Comparison of ENCODE assay signal across 10 mouse cellular contexts in genomic region chr14:77343662-77344340, GRCm38 (mm10).
A peak's percentile ranks its signal among the peaks of the same experiment; 100 is the strongest.
DNase-seq lines count a peak whose midpoint lies in the region; ATAC-seq and TF ChIP-seq lines count a peak whose summit lies in the region.
"Had no signal": no experiment of that assay in that cellular context is flagged by ENCODE, and none has a peak within 500 bp of the region (broad histone marks: within the 10 kb centered on the region; RNA-seq: fewer than 3 reads in every experiment).

No protein-coding gene starts in this region.

- no peaks in the 10 kb centered on the region for H3K27me3 ChIP-seq in lung, embryonic 14.5 days (ENCODE audit: insufficient read depth, low read length)
- H3K27me3 ChIP-seq in heart, embryonic 11.5 days (ENCODE audit: control insufficient read depth, insufficient read depth, low read length) = no peaks in the 10 kb centered on the region
- H3K27me3 ChIP-seq in stomach, embryonic 16.5 days (ENCODE audit: control insufficient read depth, insufficient read depth, low read length) = no peaks in the 10 kb centered on the region
- no peaks in the 10 kb centered on the region for H3K27me3 ChIP-seq in forebrain, embryonic 11.5 days (ENCODE audit: control insufficient read depth, insufficient read depth, low read length)
- H3K27me3 ChIP-seq: hindbrain, embryonic 15.5 days; liver, embryonic 15.5 days had no signal

- no peak for TF ChIP-seq CTCF in lung, embryonic 14.5 days (IDR thresholded peaks at IDR 0.05; ENCODE audit: low read depth)
- no peak for TF ChIP-seq CTCF in lung, adult 2 months (IDR thresholded peaks at IDR 0.05; ENCODE audit: insufficient read depth, low read length)

- no peak overlapping the region for H3K4me2 ChIP-seq in lung, embryonic 14.5 days
- no peak overlapping the region for H3K4me2 ChIP-seq in heart, embryonic 11.5 days
- H3K4me2 ChIP-seq in stomach, embryonic 16.5 days (ENCODE audit: low read depth, low read length) = no peak overlapping the region
- no peak overlapping the region for H3K4me2 ChIP-seq in forebrain, embryonic 11.5 days (ENCODE audit: low read depth, low read length, severe bottlenecking)
- H3K4me2 ChIP-seq: hindbrain, embryonic 15.5 days; liver, embryonic 15.5 days had no signal

- H3K36me3 ChIP-seq in lung, embryonic 14.5 days (ENCODE audit: insufficient read depth) = no peaks in the 10 kb centered on the region
- no peaks in the 10 kb centered on the region for H3K36me3 ChIP-seq in heart, embryonic 11.5 days (ENCODE audit: control insufficient read depth, insufficient read depth, low read length)
- no peaks in the 10 kb centered on the region for H3K36me3 ChIP-seq in stomach, embryonic 16.5 days (ENCODE audit: control insufficient read depth, insufficient read depth, low read length)
- no peaks in the 10 kb centered on the region for H3K36me3 ChIP-seq in forebrain, embryonic 11.5 days (ENCODE audit: control insufficient read depth, insufficient read depth, low read length)
- H3K36me3 ChIP-seq: hindbrain, embryonic 15.5 days; liver, embryonic 15.5 days had no signal

- H3K4me1 ChIP-seq in lung, embryonic 14.5 days (ENCODE audit: insufficient read depth) = no peaks in the 10 kb centered on the region
- peaks cover 3% of the 10 kb centered on the region; the same call in 1 of the 2 replicates for H3K4me1 ChIP-seq in lung, adult 2 months (ENCODE audit: control insufficient read depth, insufficient read depth, low read length)
- H3K4me1 ChIP-seq in heart, embryonic 11.5 days (ENCODE audit: control insufficient read depth, insufficient read depth, low read length) = peaks cover 7% of the 10 kb centered on the region; the same call in 1 of the 2 replicates
- H3K4me1 ChIP-seq in stomach, embryonic 16.5 days (ENCODE audit: control insufficient read depth, insufficient read depth, low read length) = no peaks in the 10 kb centered on the region
- no peaks in the 10 kb centered on the region for H3K4me1 ChIP-seq in forebrain, embryonic 11.5 days (replicated peaks; ENCODE audit: control insufficient read depth, insufficient read depth, low read length)
- H3K4me1 ChIP-seq: hindbrain, embryonic 15.5 days; liver, embryonic 15.5 days had no signal

- no peak overlapping the region for H3K4me3 ChIP-seq in lung, embryonic 14.5 days (ENCODE audit: low read depth, low read length)
- no peak overlapping the region for H3K4me3 ChIP-seq in lung, adult 2 months (replicated peaks; ENCODE audit: extremely low read depth, low read depth, low read length)
- H3K4me3 ChIP-seq in heart, embryonic 11.5 days (ENCODE audit: low read depth, low read length) = no peak overlapping the region
- H3K4me3 ChIP-seq in stomach, embryonic 16.5 days (replicated peaks; ENCODE audit: low read length) = no peak overlapping the region
- H3K4me3 ChIP-seq in forebrain, embryonic 11.5 days (ENCODE audit: low read depth, low read length) = no peak overlapping the region
- H3K4me3 ChIP-seq: hindbrain, embryonic 15.5 days; liver, embryonic 15.5 days had no signal

- WGBS in lung, embryonic 14.5 days = 51% methylated on average over 11 of the region's 11 CpGs
- 37% methylated on average over 11 of the region's 11 CpGs for WGBS in lung, adult 2 months
- 48% methylated on average over 11 of the region's 11 CpGs for WGBS in heart, embryonic 11.5 days (ENCODE audit: insufficient replicate concordance)
- 53% methylated on average over 11 of the region's 11 CpGs for WGBS in stomach, embryonic 16.5 days
- WGBS in forebrain, embryonic 11.5 days = 70% methylated on average over 11 of the region's 11 CpGs

- H3K9ac ChIP-seq in lung, embryonic 14.5 days = no peak overlapping the region
- H3K9ac ChIP-seq in heart, embryonic 11.5 days (ENCODE audit: low read depth, low read length) = no peak overlapping the region
- no peak overlapping the region for H3K9ac ChIP-seq in stomach, embryonic 16.5 days (ENCODE audit: low read length)
- no peak overlapping the region for H3K9ac ChIP-seq in forebrain, embryonic 11.5 days (ENCODE audit: low read length)
- H3K9ac ChIP-seq: hindbrain, embryonic 15.5 days; liver, embryonic 15.5 days had no signal

- H3K9me3 ChIP-seq in lung, embryonic 14.5 days (ENCODE audit: low read depth, low read length) = no peaks in the 10 kb centered on the region
- H3K9me3 ChIP-seq in heart, embryonic 11.5 days (replicated peaks; ENCODE audit: control insufficient read depth, low read length) = no peaks in the 10 kb centered on the region
- no peaks in the 10 kb centered on the region for H3K9me3 ChIP-seq in stomach, embryonic 16.5 days (replicated peaks; ENCODE audit: control insufficient read depth, low read length)
- no peaks in the 10 kb centered on the region for H3K9me3 ChIP-seq in forebrain, embryonic 11.5 days (ENCODE audit: control insufficient read depth, low read length)
- H3K9me3 ChIP-seq: hindbrain, embryonic 15.5 days; liver, embryonic 15.5 days had no signal

- no peak for TF ChIP-seq POLR2A in lung, adult 2 months (IDR thresholded peaks at IDR 0.05; ENCODE audit: borderline replicate concordance, extremely low read depth, low read depth, low read length)

- H3K27ac ChIP-seq in lung, embryonic 14.5 days (ENCODE audit: low read depth) = no peak overlapping the region
- H3K27ac ChIP-seq in heart, embryonic 11.5 days (ENCODE audit: low read depth, low read length) = 0 out of 2 replicates have a peak overlapping the region, but pooled peaks have one; percentile 15
- peak overlapping the region; percentile 9; the same call in 1 of the 2 replicates for H3K27ac ChIP-seq in stomach, embryonic 16.5 days (ENCODE audit: low read length)
- no peak overlapping the region for H3K27ac ChIP-seq in forebrain, embryonic 11.5 days (ENCODE audit: low read depth, low read length)
- H3K27ac ChIP-seq: hindbrain, embryonic 15.5 days; liver, embryonic 15.5 days had no signal

- ATAC-seq in lung, embryonic 14.5 days (ENCODE audit: insufficient read depth) = no peak; the same call in 1 of the 2 replicates
- no peak for ATAC-seq in heart, embryonic 11.5 days (replicated peaks; ENCODE audit: insufficient number of reproducible peaks, low FRiP score, low TSS enrichment)
- ATAC-seq in stomach, embryonic 16.5 days (ENCODE audit: insufficient read depth, low FRiP score) = no peak; the same call in 1 of the 2 replicates
- ATAC-seq in forebrain, embryonic 11.5 days (replicated peaks; ENCODE audit: low FRiP score) = no peak

- peak; percentile 30 for DNase-seq in lung, embryonic 14.5 days
- DNase-seq in lung, adult 2 months = no peak
- DNase-seq in kidney, postnatal 36 days = peak; percentile 17 to 24
- DNase-seq in forebrain, embryonic 11.5 days (ENCODE audit: low spot score) = no peak
- DNase-seq in spleen, postnatal 10 days (ENCODE audit: low spot score in 2 of 2) = no peak
- DNase-seq: thymus, adult 18-20 months had no signal

Comparison
In these comparisons a context has a peak if more than half of its experiments do, and no peak if none do; other contexts are left out.
1. DNase-seq: peak in lung, embryonic 14.5 days (single experiment) and kidney, postnatal 36 days (2 of 2); none in lung, adult 2 months (single experiment), forebrain, embryonic 11.5 days (single experiment) and spleen, postnatal 10 days (0 of 2).
2. H3K27ac ChIP-seq: peak in heart, embryonic 11.5 days (single experiment) and stomach, embryonic 16.5 days (single experiment); none in lung, embryonic 14.5 days (single experiment) and forebrain, embryonic 11.5 days (single experiment).